Mouse (Mus musculus) embryonic facial prominence, embryonic 12.5 days (tissue): ENCODE results near the gene Sat2. TPM values are rescaled to one million over a fixed set of nuclear protein-coding genes. Genes with fewer than 3 reads are reported as not detected.

Source experiments
- ATAC-seq: fragments of 200-750 bp; cut with Nextera tagmentation; 2 replicates; pipeline ENCODE4 v1.8.0; 2017; ENCODE audit not compliant: insufficient number of reproducible peaks, insufficient read depth, low FRiP score, low TSS enrichment
- H3K27ac ChIP-seq: fragments of 300-500 bp; sonication (generic); 2 replicates; pipeline ENCODE4 v1.5.1; 2016; ENCODE audit warnings: mild to moderate bottlenecking
- H3K27me3 ChIP-seq: fragments of 300-500 bp; sonication (generic); 2 replicates; pipeline ENCODE4 v1.6.1; 2016; ENCODE audit warnings: mild to moderate bottlenecking, moderate library complexity
- H3K36me3 ChIP-seq: fragments of 300-500 bp; sonication (generic); 2 replicates; pipeline ENCODE4 v1.6.1; 2016; ENCODE audit warnings: mild to moderate bottlenecking
- H3K4me1 ChIP-seq: fragments of 300-500 bp; sonication (generic); 2 replicates; pipeline ENCODE4 v1.6.1; 2016
- H3K4me2 ChIP-seq: fragments of 300-500 bp; sonication (generic); replicated peaks from 2 replicates; pipeline ENCODE4 v1.6.1; 2016; ENCODE audit warnings: mild to moderate bottlenecking, moderate library complexity
- H3K4me3 ChIP-seq: fragments of 300-500 bp; sonication (generic); 2 replicates; pipeline ENCODE4 v1.5.1; 2016; ENCODE audit warnings: mild to moderate bottlenecking
- H3K9ac ChIP-seq: fragments of 300-500 bp; sonication (generic); 2 replicates; pipeline ENCODE4 v1.6.1; 2016; ENCODE audit warnings: mild to moderate bottlenecking, moderate library complexity
- H3K9me3 ChIP-seq: fragments of 300-500 bp; sonication (generic); 2 replicates; pipeline ENCODE4 v1.6.1; 2016; ENCODE audit warnings: mild to moderate bottlenecking, moderate library complexity
- WGBS: fragments of 180-500 bp; shearing (Covaris S2); methylation state at CpG from one replicate; pipeline ENCODE4 v1.1.7; 2016; 5-methylcytosine and 5-hydroxymethylcytosine counted together
- polyA plus RNA-seq: library from polyadenylated mRNA; unstranded; fragments of >200 nt; fragmentation: Nextera tagmentation; extraction: Ambion mirVana; gene quantifications from 2 replicates; pipeline ENCODE4 v1.2.1, GENCODE M21; 2016

The Sat2 gene
- polyA plus RNA-seq, 1 experiment from 2014 or later, result 25.8 TPM

- H3K36me3 ChIP-seq, result no peaks in the 10 kb centered on the region
- no peak overlapping the region for H3K9ac ChIP-seq
- no peak for ATAC-seq
- 89% methylated on average over 3 of the region's 3 CpGs for WGBS
- H3K4me3 ChIP-seq, result no peak overlapping the region
- H3K9me3 ChIP-seq, result no peaks in the 10 kb centered on the region
- no peak overlapping the region for H3K27ac ChIP-seq
- H3K4me2 ChIP-seq, result no peak overlapping the region
- peaks cover 39% of the 10 kb centered on the region for H3K4me1 ChIP-seq
- H3K27me3 ChIP-seq, result peaks cover 15% of the 10 kb centered on the region
Observed at GRCm38 (mm10) chr11:69601768-69602167, 20.1 kb upstream of the Sat2 start.

DNA sequence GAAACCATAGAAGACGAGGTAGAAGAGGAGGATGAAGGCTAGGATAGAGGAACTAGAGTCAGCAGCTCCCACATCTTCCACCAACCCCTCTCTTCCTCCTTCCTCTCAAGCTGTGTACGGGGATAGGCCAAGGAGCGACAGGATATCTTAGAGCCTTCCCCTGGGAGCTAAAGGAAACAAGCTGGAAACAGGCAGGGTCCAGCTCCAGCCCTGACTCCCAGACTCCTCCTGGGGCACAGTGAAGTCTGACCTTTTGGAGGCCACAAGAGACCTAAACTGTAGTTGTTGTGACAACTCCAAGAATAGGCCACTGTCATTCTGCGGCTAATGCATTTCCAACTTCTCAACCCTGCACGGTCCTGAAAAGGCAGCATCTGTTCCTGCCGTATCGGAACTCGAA lies 18.3 kb upstream of the Sat2 start:
- no peak overlapping the region for H3K4me3 ChIP-seq
- peaks cover 39% of the 10 kb centered on the region for H3K4me1 ChIP-seq
- no peak overlapping the region for H3K4me2 ChIP-seq

DNA sequence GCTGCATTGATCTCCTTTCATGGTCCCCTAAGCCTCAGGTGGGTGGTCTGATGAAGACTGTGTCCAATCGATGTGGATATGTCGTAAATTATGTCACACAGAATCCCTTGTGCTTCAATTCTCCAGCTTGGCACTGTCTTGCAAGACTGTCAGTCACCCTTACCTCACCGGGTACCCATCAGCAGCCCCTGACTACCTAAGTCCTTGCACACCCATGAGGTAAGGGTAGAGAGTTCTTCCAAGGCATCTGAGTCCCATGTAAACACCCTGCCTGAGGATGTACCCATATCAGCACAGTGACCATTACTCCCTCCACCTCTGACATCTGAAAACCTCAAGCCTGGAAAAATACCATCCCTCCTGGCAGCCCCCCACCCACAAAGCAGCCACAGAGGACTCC lies 17.5 kb upstream of the Sat2 start:
- Histone ChIP-seq H3K27ac (no peak overlapping the region), H3K9ac (peak overlapping the region; percentile 68)
- 46% methylated on average over 3 of the region's 3 CpGs for WGBS

More for the DNA sequence above, 18.3 kb upstream of the Sat2 start:
- Histone ChIP-seq H3K9me3 (no peaks in the 10 kb centered on the region), H3K36me3 (no peaks in the 10 kb centered on the region), H3K27me3 (peaks cover 15% of the 10 kb centered on the region), H3K27ac (no peak overlapping the region), H3K9ac (no peak overlapping the region)
- WGBS, result 63% methylated on average over 8 of the region's 8 CpGs
- ATAC-seq, result no peak

GRCm38 (mm10) chr11:69604795-69605664 lies 16.8 kb upstream of the Sat2 start:
- Histone ChIP-seq H3K9me3 (no peaks in the 10 kb centered on the region), H3K27me3 (peaks cover 15% of the 10 kb centered on the region), H3K36me3 (no peaks in the 10 kb centered on the region), H3K4me2 (peak overlapping the region; percentile 100), H3K4me1 (peaks cover 31% of the 10 kb centered on the region), H3K9ac (peak overlapping the region; percentile 68), H3K4me3 (peak overlapping the region; percentile 58), H3K27ac (0 out of 2 replicates have a peak overlapping the region, but pooled peaks have one; percentile 6)
- 1% methylated on average over 67 of the region's 73 CpGs for WGBS
- ATAC-seq, result peak; percentile 11; the same call in 1 of the 2 replicates

More for the DNA sequence above, 17.5 kb upstream of the Sat2 start:
- Histone ChIP-seq H3K4me3 (peak overlapping the region; percentile 58), H3K9me3 (no peaks in the 10 kb centered on the region), H3K4me1 (peaks cover 37% of the 10 kb centered on the region), H3K36me3 (no peaks in the 10 kb centered on the region), H3K4me2 (peak overlapping the region; percentile 100), H3K27me3 (peaks cover 15% of the 10 kb centered on the region)
- no peak for ATAC-seq

DNA sequence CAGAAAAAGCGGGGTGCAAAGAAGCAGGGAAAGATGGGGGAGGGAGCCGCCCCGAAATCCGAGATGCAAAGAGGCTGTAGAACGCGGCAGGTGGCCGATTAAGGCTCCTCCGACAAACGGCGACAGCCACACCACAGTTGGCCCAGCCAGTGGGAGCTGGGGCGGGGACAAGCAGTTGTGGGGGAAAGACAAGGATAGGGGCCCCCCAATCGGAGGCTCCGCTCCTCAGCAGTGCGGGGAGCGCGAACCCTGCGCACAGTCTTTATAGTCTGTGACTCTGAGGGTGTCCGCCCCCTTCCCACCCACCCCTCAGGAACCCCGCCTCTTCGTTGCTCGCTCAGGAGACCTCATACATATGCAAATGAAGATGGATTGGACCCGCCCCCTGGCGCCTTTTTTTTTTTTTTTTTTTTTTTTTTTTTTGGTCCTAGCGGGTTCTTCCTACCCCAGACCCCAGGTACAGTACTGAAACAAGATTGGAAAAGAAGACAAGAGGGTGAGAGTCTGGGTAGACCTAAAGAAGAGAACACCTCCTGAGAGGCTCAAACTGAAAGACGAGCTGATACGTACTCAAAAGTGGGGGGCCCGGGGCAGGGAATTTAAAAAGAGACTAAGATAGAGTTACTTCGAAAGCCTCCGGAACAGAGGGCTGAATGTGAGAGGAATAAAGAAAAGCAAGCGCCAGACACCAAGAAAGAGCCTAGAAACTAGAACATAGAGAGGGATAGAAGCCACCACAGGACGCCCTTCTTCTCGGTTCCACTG lies 15.9 kb upstream of the Sat2 start, which contains the start of gene Atp1b2:
Atp1b2 (minus strand) TSS at position 217 of the 765 bp plus-strand sequence.
- Histone ChIP-seq H3K27me3 (peaks cover 15% of the 10 kb centered on the region), H3K9me3 (no peaks in the 10 kb centered on the region), H3K4me3 (peak within 1 kb of the TSS; percentile 58), H3K27ac (peak within 1 kb of the TSS; percentile 51), H3K9ac (peak within 1 kb of the TSS; percentile 68), H3K4me1 (peaks cover 22% of the 10 kb centered on the region), H3K36me3 (no peaks in the 10 kb centered on the region), H3K4me2 (peak within 1 kb of the TSS; percentile 100)
- peak; percentile 83 for ATAC-seq
- 1% methylated on average over 32 of the region's 32 CpGs for WGBS

- WGBS, result 54% methylated on average over 2 of the region's 2 CpGs
- H3K9ac ChIP-seq, result no peak overlapping the region
- H3K9me3 ChIP-seq, result no peaks in the 10 kb centered on the region
- peak overlapping the region; percentile 100 for H3K4me2 ChIP-seq
- H3K27ac ChIP-seq, result peak overlapping the region; percentile 51
- H3K36me3 ChIP-seq, result no peaks in the 10 kb centered on the region
- no peak for ATAC-seq
- H3K4me1 ChIP-seq, result peaks cover 18% of the 10 kb centered on the region
- peaks cover 15% of the 10 kb centered on the region for H3K27me3 ChIP-seq
- H3K4me3 ChIP-seq, result peak overlapping the region; percentile 58
Observed at GRCm38 (mm10) chr11:69606491-69606795, 15.4 kb upstream of the Sat2 start.

- H3K4me1 ChIP-seq, result peaks cover 18% of the 10 kb centered on the region
- peaks cover 15% of the 10 kb centered on the region for H3K27me3 ChIP-seq
- H3K36me3 ChIP-seq, result no peaks in the 10 kb centered on the region
- H3K9me3 ChIP-seq, result no peaks in the 10 kb centered on the region
- ATAC-seq, result no peak
- no peak overlapping the region for H3K9ac ChIP-seq
- 91% methylated on average over 2 of the region's 2 CpGs for WGBS
- no peak overlapping the region for H3K4me2 ChIP-seq
- H3K4me3 ChIP-seq, result 0 out of 2 replicates have a peak overlapping the region, but pooled peaks have one; percentile 58
- H3K27ac ChIP-seq, result no peak overlapping the region
Observed at GRCm38 (mm10) chr11:69606832-69607231, 15.0 kb upstream of the Sat2 start.

DNA sequence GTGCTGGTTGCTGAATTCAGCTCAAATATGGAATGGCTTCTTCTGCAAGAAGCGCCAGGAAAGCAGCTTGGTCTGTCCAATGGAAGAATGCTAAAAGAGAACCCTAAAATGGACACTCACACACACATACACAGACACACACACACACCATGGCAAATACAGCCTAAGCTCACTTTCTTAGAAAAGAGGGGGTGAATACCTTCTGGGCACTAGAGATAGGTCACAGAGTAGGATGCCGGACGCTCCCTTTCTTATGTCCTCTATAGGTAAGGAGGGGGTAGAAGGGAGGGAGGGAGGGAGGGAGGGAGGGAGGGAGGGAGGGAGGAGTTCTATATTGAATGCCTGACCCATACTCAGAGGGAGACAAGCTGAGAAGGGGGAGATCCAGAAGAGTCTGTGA lies 13.3 kb upstream of the Sat2 start:
- 88% methylated on average over 3 of the region's 3 CpGs for WGBS
- Histone ChIP-seq H3K9ac (no peak overlapping the region), H3K4me1 (peaks cover 20% of the 10 kb centered on the region), H3K9me3 (no peaks in the 10 kb centered on the region), H3K27me3 (peaks cover 15% of the 10 kb centered on the region), H3K27ac (no peak overlapping the region), H3K4me3 (no peak overlapping the region), H3K36me3 (no peaks in the 10 kb centered on the region), H3K4me2 (no peak overlapping the region)
- no peak for ATAC-seq

DNA sequence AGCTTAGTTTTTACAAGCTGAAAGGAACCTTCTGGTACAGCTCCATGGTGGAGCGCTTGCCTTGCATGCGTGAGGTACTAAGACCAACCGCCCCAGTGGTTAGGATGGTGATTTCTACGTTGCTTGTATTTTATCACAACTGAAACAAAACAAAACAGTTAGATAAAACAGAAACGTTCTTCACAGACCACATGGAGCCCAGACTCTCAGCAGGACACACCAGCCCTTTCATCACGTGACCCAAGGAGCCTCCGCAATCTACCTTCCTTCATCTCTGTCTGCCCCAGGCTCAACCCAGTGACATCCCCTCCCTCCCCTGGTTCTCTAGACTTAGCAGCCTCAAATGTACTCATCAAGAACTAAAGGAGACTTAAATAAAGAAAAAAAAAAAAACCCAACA lies 12.4 kb upstream of the Sat2 start:
- ATAC-seq, result no peak
- H3K4me1 ChIP-seq, result peaks cover 22% of the 10 kb centered on the region
- H3K9me3 ChIP-seq, result no peaks in the 10 kb centered on the region
- H3K4me2 ChIP-seq, result no peak overlapping the region
- no peak overlapping the region for H3K27ac ChIP-seq
- 61% methylated on average over 7 of the region's 7 CpGs for WGBS
- no peak overlapping the region for H3K9ac ChIP-seq
- H3K27me3 ChIP-seq, result peaks cover 11% of the 10 kb centered on the region
- no peaks in the 10 kb centered on the region for H3K36me3 ChIP-seq
- H3K4me3 ChIP-seq, result no peak overlapping the region

GRCm38 (mm10) chr11:69610899-69611298 lies 10.9 kb upstream of the Sat2 start:
- H3K27me3 ChIP-seq, result 0 out of 2 replicates have a peak, but pooled peaks cover 6% of the 10 kb centered on the region
- H3K27ac ChIP-seq, result no peak overlapping the region
- H3K4me3 ChIP-seq, result no peak overlapping the region
- no peaks in the 10 kb centered on the region for H3K9me3 ChIP-seq
- H3K4me2 ChIP-seq, result no peak overlapping the region
- ATAC-seq, result no peak
- 62% methylated on average over 4 of the region's 4 CpGs for WGBS
- peaks cover 9% of the 10 kb centered on the region for H3K4me1 ChIP-seq
- H3K36me3 ChIP-seq, result no peaks in the 10 kb centered on the region
- H3K9ac ChIP-seq, result no peak overlapping the region

GRCm38 (mm10) chr11:69613553-69614256 lies 8.1 kb upstream of the Sat2 start:
- WGBS, result 9% methylated on average over 19 of the region's 19 CpGs
- H3K9me3 ChIP-seq, result no peaks in the 10 kb centered on the region
- no peak overlapping the region for H3K4me3 ChIP-seq
- no peaks in the 10 kb centered on the region for H3K36me3 ChIP-seq
- H3K4me1 ChIP-seq, result peaks cover 5% of the 10 kb centered on the region; the same call in 1 of the 2 replicates
- no peak overlapping the region for H3K27ac ChIP-seq
- no peak for ATAC-seq
- peak overlapping the region; percentile 34 for H3K4me2 ChIP-seq
- peak overlapping the region; percentile 10; the same call in 1 of the 2 replicates for H3K9ac ChIP-seq
- H3K27me3 ChIP-seq, result peaks cover 6% of the 10 kb centered on the region; the same call in 1 of the 2 replicates
